Mouse (Mus musculus): ENCODE data around the gene Rpl3l. TPM values are rescaled to one million over a fixed set of nuclear protein-coding genes. Genes with fewer than 3 reads are reported as not detected.
A peak's percentile ranks its signal among the peaks of the same experiment; 100 is the strongest.

Rpl3l gene
- polyA plus RNA-seq (2016; fragmentation: Nextera tagmentation; extraction: Ambion mirVana), result 0.39 and 1.3 TPM in 2 replicates

DNA sequence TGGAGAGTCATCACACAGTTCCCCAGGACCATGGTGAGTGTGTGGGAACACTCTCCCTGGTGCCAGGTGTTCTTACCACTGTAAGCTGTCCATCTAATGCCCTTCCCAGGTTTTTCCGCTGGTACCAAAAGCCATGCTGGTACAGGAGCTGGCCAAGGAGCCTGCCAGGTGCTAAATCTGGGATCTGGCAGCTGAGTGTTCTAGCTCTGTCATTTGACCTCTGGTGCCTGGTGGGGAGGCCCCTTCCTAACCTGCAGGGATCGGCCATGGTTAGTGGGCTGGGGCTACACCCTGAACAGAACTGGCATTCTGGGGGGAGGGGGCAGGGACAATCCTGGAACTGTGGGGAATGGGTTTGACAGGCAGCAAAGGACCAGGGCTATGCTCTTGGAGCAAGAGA, at the start of gene Rpl3l:
Gene Rpl3l (plus strand): TSS at position 203 of the 400 bp plus-strand sequence.
- no peak within 1 kb of the TSS for H3K27ac ChIP-seq
- peaks cover under 1% of the 10 kb centered on the region; the same call in 1 of the 2 replicates for H3K36me3 ChIP-seq
- H3K4me1 ChIP-seq, result peaks cover 19% of the 10 kb centered on the region
- H3K9me3 ChIP-seq, result no peaks in the 10 kb centered on the region
- 73% methylated on average over 2 of the region's 2 CpGs for WGBS
- no peak within 1 kb of the TSS for H3K4me3 ChIP-seq
- H3K27me3 ChIP-seq (ENCODE audit: insufficient read depth, poor library complexity, severe bottlenecking), result no peaks in the 10 kb centered on the region; the same call in 1 of the 2 replicates
- DNase-seq (ENCODE audit: low spot score), result no peak

DNA sequence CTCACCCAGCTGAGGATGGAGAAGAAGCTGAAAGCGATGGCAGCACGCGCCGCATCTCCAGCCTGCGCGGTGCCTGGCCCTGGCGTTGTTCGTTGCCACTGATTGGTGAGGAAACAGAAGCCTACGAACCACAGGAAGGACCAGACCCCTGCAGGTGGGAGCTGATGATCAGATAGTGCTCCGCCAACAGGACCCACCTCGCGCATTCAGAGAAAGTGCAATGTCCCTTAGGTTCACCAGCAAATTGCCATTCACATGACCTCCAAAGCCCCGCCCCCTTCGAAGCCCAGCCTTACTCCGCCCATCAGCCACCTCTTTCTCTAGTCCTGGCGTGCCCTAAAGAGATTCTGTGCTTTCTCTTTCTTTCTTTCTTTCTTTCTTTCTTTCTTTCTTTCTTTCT, 41.1 kb upstream of the Rpl3l start:
- WGBS, result 26% methylated on average over 16 of the region's 16 CpGs
- Histone ChIP-seq H3K27me3 (ENCODE audit: insufficient read depth, poor library complexity, severe bottlenecking) (peaks cover 58% of the 10 kb centered on the region), H3K9me3 (no peaks in the 10 kb centered on the region), H3K4me3 (peak overlapping the region; percentile 36), H3K36me3 (peaks cover 10% of the 10 kb centered on the region), H3K27ac (no peak overlapping the region), H3K4me1 (peaks cover 29% of the 10 kb centered on the region)
- DNase-seq (ENCODE audit: low spot score), result no peak

DNA sequence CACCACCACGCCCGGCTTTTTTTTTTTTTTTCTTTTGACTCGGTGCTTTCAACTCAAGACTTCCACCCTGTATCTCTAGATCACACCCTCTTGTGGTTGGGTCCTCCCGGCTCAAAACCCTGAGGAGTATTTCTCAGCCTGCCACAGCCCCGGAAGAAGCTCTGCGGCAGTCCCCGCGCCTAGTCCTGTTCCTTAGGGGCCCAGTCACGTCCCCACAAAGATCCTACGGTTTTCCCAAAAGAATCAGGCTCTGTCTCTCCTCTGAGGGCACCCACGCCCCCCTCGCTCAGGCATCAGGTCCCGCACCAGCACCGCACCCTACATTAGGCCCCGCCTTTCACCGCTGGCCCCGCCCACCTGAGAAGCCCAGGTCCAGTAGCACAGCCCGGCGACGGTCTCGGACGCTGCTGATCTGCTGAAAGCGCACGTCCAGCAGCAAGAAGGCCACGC, 40.4 kb upstream of the Rpl3l start:
- Histone ChIP-seq H3K36me3 (peaks cover 7% of the 10 kb centered on the region), H3K4me1 (peaks cover 29% of the 10 kb centered on the region), H3K9me3 (no peaks in the 10 kb centered on the region), H3K4me3 (peak overlapping the region; percentile 52), H3K27me3 (ENCODE audit: insufficient read depth, poor library complexity, severe bottlenecking) (peaks cover 63% of the 10 kb centered on the region), H3K27ac (0 out of 2 replicates have a peak overlapping the region, but pooled peaks have one; percentile 36)
- WGBS, result 1% methylated on average over 25 of the region's 25 CpGs
- DNase-seq (ENCODE audit: low spot score), result no peak

DNA sequence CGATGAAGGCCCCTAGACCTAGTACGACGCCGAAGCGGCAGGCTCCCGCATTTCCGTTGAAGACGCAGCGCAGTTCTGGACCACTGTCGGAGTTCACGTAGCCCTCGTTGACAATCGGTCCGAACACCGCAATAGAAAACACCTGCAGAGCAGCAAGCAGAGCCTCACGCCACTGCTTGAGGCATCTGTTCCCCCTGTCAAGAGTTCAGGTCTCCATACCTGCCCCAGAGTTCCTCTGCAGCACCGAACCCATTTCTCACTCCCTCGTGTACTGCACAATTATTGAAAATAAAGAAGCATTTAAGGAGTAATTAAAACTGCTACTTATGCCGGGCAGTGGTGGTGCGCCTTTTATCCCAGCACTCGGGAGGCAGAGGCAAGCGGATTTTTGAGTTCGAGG, 40.0 kb upstream of the Rpl3l start:
- peaks cover 9% of the 10 kb centered on the region for H3K36me3 ChIP-seq
- peak overlapping the region; percentile 52 for H3K4me3 ChIP-seq
- peaks cover 66% of the 10 kb centered on the region for H3K27me3 ChIP-seq (ENCODE audit: insufficient read depth, poor library complexity, severe bottlenecking)
- H3K27ac ChIP-seq, result 0 out of 2 replicates have a peak overlapping the region, but pooled peaks have one; percentile 36
- DNase-seq (ENCODE audit: low spot score), result no peak
- 18% methylated on average over 23 of the region's 23 CpGs for WGBS
- H3K9me3 ChIP-seq, result no peaks in the 10 kb centered on the region
- peaks cover 29% of the 10 kb centered on the region for H3K4me1 ChIP-seq

DNA sequence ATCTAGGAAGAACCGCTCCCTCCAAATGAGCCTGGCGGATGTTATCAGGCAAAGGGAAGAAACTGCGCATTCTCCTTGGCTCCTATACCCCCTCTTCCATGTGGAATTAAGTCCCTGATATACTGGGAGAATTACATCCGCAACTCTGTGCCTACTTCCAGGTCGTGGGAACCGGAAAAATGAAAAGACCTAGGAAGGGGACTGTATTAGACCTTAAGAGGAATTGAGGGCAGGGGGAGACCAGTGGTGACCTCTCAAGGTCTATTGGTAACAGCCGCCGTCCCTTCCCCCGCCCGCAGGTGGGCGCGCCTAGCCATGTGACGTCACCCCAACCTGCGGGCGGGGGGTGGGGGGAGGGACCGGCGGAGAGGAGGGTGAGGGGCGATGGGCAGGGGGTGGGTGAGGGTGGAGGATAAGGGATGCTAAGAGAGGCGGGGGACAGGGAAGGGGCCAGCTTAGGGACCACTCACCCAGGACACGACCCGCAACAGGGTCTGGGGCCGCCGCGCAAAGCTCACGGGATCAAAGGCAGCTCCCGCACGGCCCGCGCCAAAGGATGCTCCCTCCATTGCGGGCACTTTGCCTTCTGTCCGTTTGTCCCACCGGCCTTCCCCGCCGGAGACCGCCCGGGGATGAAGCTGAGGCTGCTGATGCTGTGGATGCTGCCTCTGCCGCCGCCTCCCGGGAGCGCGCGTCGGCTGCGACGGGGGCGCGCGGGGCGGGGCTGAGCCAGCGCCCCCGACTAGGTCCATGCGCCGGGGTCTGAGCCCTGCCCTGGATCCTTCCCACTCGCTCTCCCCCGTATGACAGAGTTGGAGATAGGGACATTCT, 38.2 kb upstream of the Rpl3l start, which contains the start of gene Syngr3:
Gene Syngr3 (minus strand): TSS at position 705 of the 831 bp plus-strand sequence.
- WGBS, result under 1% methylated on average over 53 of the region's 55 CpGs
- peak within 1 kb of the TSS; percentile 22; the same call in 1 of the 2 replicates for H3K27ac ChIP-seq
- DNase-seq (ENCODE audit: low spot score), result no peak

DNA sequence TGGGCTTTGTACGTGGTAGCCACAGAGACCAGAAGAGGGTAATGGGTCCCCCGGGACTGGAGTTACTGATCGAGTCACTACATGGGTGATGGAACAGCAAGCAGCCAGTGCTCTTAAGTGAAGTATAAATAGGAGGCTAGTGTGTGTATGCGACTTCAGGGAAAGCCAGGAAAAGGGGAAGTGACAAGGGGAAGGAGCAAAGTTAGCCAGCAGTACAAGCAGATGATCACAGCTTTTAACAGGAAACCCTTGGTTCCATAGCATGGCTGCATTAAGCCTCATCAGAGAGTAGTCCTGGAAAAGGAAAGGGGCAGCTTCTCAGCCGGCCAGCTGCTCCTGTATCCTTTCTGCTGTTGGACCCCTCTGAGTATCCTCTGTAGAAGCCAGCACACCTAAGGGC, 35.2 kb upstream of the Rpl3l start:
- Histone ChIP-seq H3K4me3 (no peak overlapping the region), H3K4me1 (peaks cover 34% of the 10 kb centered on the region), H3K27me3 (ENCODE audit: insufficient read depth, poor library complexity, severe bottlenecking) (peaks cover 53% of the 10 kb centered on the region), H3K27ac (no peak overlapping the region), H3K36me3 (peaks cover 23% of the 10 kb centered on the region), H3K9me3 (no peaks in the 10 kb centered on the region)
- no peak for DNase-seq (ENCODE audit: low spot score)
- 90% methylated on average over 5 of the region's 5 CpGs for WGBS

More for the DNA sequence above, 38.2 kb upstream of the Rpl3l start, which contains the start of gene Syngr3:
- peak within 1 kb of the TSS; percentile 67 for H3K4me3 ChIP-seq
- H3K9me3 ChIP-seq, result no peaks in the 10 kb centered on the region
- H3K36me3 ChIP-seq, result peaks cover 23% of the 10 kb centered on the region
- H3K27me3 ChIP-seq (ENCODE audit: insufficient read depth, poor library complexity, severe bottlenecking), result peaks cover 73% of the 10 kb centered on the region
- peaks cover 29% of the 10 kb centered on the region for H3K4me1 ChIP-seq

DNA sequence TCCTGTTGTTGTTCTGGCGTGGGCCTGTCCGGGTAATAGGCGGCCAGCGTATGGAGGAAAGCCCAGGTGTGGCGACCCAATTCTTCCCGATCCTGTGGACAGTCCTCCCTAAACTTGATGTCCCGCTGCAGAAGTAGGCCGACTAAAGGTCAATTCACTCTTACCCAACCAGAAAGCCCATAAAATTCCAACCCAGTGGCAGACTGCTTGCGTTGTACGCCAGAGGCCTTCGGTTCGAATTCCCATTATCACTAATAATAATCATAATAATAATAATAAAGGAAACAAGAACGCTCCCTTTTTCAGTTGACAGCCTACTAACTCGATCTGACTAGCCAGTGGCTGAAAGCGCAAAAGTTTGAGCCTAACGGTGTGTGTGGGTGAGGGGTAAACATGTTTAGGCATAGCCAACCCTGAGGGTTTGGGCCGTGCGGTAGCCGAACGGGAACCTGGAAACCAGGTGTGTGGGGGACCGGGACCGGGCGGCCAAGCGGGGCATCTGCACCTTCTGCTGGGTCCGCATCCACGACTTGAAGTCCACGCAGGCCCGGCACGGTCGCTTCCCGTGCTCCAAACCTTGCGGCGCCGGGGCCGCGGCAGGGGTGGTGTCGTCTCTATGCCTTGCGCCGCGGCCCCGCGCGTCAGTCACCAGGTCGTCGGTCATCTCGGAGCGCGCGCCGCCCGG, 32.2 kb upstream of the Rpl3l start:
- 7% methylated on average over 44 of the region's 51 CpGs for WGBS
- Histone ChIP-seq H3K4me3 (peak overlapping the region; percentile 91), H3K27ac (peak overlapping the region; percentile 93), H3K36me3 (peaks cover 35% of the 10 kb centered on the region), H3K27me3 (ENCODE audit: insufficient read depth, poor library complexity, severe bottlenecking) (peaks cover 29% of the 10 kb centered on the region), H3K4me1 (peaks cover 20% of the 10 kb centered on the region), H3K9me3 (no peaks in the 10 kb centered on the region)
- no peak for DNase-seq (ENCODE audit: low spot score)

DNA sequence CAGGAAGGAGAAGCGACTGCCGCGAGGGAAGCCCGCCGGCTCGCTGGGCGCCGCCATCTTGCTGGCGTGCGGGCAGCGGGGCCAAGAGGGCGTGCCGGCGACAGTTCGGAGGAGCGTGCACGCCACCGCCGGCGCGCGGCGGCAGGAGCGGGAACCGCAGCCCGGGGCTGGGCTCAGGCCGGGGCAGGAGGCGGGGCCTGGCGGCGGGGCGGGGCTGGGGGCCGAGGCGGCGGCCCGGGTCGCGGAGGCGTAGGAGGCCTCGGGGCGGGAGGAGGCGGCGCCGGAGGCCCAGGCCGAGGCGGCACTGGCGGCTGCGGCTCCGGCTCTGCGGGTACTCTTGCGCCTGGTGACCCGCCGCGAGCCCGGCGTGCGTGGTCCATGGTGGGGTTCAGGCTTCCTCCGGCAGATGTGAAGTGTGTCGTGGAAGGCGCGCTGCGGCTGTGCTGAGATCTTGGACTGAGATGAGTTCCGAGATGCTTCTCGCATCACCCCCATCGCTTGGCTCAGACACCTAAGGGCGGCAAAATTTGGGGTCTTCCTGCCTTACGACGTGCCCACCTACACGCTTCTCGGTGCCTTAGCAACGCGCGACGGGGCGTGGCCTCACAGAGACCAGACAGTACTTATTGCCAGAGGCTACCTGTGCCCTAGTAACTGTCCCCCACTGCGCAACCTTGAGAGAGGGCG, 31.5 kb upstream of the Rpl3l start, which contains the start of the genes Gfer and Noxo1:
Gene Gfer (minus strand): TSS at position 146 of the 687 bp plus-strand sequence.
Gene Noxo1 (plus strand): TSS at position 224 of the 687 bp plus-strand sequence.
- peak within 1 kb of the TSS; percentile 91 for H3K4me3 ChIP-seq
- peak; percentile 91 for DNase-seq (ENCODE audit: low spot score)
- peaks cover 20% of the 10 kb centered on the region for H3K4me1 ChIP-seq
- H3K27ac ChIP-seq, result peak within 1 kb of the TSS; percentile 93
- 1% methylated on average over 76 of the region's 76 CpGs for WGBS
- H3K36me3 ChIP-seq, result peaks cover 42% of the 10 kb centered on the region
- peaks cover 23% of the 10 kb centered on the region; the same call in 1 of the 2 replicates for H3K27me3 ChIP-seq (ENCODE audit: insufficient read depth, poor library complexity, severe bottlenecking)
- no peaks in the 10 kb centered on the region for H3K9me3 ChIP-seq

DNA sequence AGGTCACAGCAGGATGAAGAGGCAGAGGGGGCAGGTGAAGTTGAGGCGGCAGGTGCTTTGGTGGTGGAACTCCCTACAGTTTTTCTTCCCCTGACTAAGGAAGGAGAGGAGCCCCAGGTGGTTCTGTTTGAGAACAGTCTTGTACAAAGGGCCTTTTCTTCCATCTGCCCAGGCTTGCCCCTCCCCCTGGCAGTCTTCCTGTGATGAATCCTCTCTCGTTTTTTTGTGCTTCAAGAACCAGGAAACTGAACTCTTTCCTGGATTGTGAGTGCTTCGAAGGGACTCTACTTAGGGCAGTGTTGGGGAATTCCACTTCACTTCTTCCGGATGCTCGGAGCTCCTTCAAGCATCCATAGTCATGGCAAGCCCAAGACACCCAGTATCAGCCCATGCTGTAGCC, 29.6 kb upstream of the Rpl3l start:
- no peaks in the 10 kb centered on the region for H3K9me3 ChIP-seq
- peaks cover 20% of the 10 kb centered on the region for H3K4me1 ChIP-seq
- H3K36me3 ChIP-seq, result peaks cover 48% of the 10 kb centered on the region
- no peak overlapping the region for H3K27ac ChIP-seq
- DNase-seq (ENCODE audit: low spot score), result no peak
- H3K27me3 ChIP-seq (ENCODE audit: insufficient read depth, poor library complexity, severe bottlenecking), result 0 out of 2 replicates have a peak, but pooled peaks cover 9% of the 10 kb centered on the region
- WGBS, result 26% methylated on average over 5 of the region's 5 CpGs
- no peak overlapping the region for H3K4me3 ChIP-seq

DNA sequence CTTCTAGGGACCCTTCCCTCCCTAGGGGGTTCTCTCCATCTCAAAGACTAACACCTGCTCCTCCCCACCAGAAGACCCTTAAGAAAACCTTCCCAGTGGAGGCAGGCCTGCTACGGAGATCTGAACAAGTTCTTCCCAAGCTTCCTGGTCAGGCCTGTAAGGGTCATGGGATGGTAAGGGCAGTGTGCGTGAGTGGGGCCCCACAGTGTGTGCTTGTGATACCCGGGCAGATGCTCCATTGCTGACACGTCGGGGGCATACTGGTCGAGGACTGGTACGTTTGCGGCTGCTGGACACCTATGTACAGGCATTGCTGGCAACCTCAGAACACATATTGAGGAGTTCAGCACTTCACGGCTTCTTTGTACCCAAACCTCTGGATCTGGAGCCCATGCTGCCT, 28.9 kb upstream of the Rpl3l start:
- Histone ChIP-seq H3K9me3 (no peaks in the 10 kb centered on the region), H3K36me3 (peaks cover 45% of the 10 kb centered on the region), H3K27ac (no peak overlapping the region), H3K27me3 (ENCODE audit: insufficient read depth, poor library complexity, severe bottlenecking) (0 out of 2 replicates have a peak, but pooled peaks cover 7% of the 10 kb centered on the region), H3K4me1 (peaks cover 20% of the 10 kb centered on the region), H3K4me3 (no peak overlapping the region)
- 70% methylated on average over 9 of the region's 9 CpGs for WGBS
- DNase-seq (ENCODE audit: low spot score), result no peak

DNA sequence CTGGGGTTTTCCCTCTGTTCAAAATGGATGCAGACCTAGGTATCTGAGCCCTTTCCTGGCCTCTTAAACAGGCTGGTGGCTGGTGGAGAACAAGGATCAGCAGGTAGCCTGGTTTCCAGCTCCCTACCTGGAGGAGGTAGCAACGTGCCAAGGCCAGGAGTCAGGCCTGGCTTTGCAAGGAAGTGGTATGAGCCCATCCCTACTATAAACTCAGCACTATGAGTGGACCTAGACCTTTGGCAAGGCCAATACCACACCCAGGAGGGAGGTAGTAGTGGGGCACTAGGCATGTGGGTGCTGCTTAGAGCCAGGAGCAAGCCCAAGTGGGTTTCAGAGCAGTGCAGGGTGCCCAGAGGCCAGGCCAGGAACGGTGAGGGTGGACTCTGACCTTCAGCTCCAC, 28.1 kb upstream of the Rpl3l start:
- Histone ChIP-seq H3K4me3 (no peak overlapping the region), H3K4me1 (peaks cover 20% of the 10 kb centered on the region), H3K27ac (no peak overlapping the region), H3K36me3 (peaks cover 47% of the 10 kb centered on the region), H3K9me3 (no peaks in the 10 kb centered on the region), H3K27me3 (ENCODE audit: insufficient read depth, poor library complexity, severe bottlenecking) (0 out of 2 replicates have a peak, but pooled peaks cover 7% of the 10 kb centered on the region)
- DNase-seq (ENCODE audit: low spot score), result no peak
- WGBS, result 89% methylated on average over 2 of the region's 2 CpGs

DNA sequence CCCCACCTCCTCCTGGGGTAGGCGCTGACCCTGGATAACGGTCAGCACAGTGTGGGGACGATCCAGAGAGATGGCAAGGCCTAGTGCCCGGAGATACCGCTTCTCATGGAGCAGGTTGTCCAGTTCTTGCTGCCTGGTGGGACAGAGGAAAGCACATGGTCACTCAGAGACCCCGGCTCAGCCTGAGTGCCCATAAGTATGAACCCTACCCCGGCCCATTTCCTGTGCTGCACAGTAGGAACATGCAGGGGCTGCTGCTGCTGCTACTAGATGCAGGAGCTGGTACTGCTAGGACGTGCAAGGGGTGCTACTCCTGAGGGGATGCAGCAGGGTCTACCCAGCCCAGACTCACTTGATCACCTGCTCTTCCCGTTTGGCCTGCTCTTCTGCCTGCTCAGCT, 26.4 kb upstream of the Rpl3l start:
- DNase-seq (ENCODE audit: low spot score), result no peak
- H3K36me3 ChIP-seq, result peaks cover 58% of the 10 kb centered on the region

More for the DNA sequence above, 26.4 kb upstream of the Rpl3l start:
- no peak overlapping the region for H3K27ac ChIP-seq
- no peaks in the 10 kb centered on the region for H3K9me3 ChIP-seq
- H3K4me3 ChIP-seq, result no peak overlapping the region
- H3K27me3 ChIP-seq (ENCODE audit: insufficient read depth, poor library complexity, severe bottlenecking), result 0 out of 2 replicates have a peak, but pooled peaks cover 7% of the 10 kb centered on the region
- H3K4me1 ChIP-seq, result peaks cover 16% of the 10 kb centered on the region
- WGBS, result 87% methylated on average over 9 of the region's 9 CpGs

Data from heart, embryonic 10.5 days (tissue).